Mouse (Mus musculus): ENCODE measurements around the gene Mrgprf.

The Mrgprf gene

GRCm38 (mm10) chr7:145340248-145340904 is 39.7 kb downstream of the Mrgprf start:
- no peak for DNase-seq
